Mouse (Mus musculus) forebrain, embryonic 11.5 days (tissue): Measurements from ENCODE around the gene Rasl10b. TPM values are rescaled to one million over a fixed set of nuclear protein-coding genes. Genes with fewer than 3 reads are reported as not detected.

Source experiments
- ATAC-seq: fragments of 200-750 bp; cut with Nextera tagmentation; replicated peaks from 2 replicates; pipeline ENCODE4 v1.8.0; 2017; ENCODE audit warnings: moderate TSS enrichment; ENCODE audit not compliant: low FRiP score
- DNase-seq: peaks from one replicate; pipeline ENCODE4 v3.0.0-alpha.2; 2017; ENCODE audit warnings: low spot score
- H3K27ac ChIP-seq: fragments of 300-500 bp; sonication (generic); 2 replicates; pipeline ENCODE4 v1.5.1; 2014; ENCODE audit warnings: low read depth, low read length
- H3K27me3 ChIP-seq: fragments of 300-500 bp; sonication (generic); 2 replicates; pipeline ENCODE4 v1.6.1; 2014; ENCODE audit warnings: mild to moderate bottlenecking, low read length, mixed read lengths; ENCODE audit not compliant: control insufficient read depth, insufficient read depth
- H3K36me3 ChIP-seq: fragments of 300-500 bp; sonication (generic); 2 replicates; pipeline ENCODE4 v1.6.1; 2014; ENCODE audit warnings: mild to moderate bottlenecking, low read length, moderate library complexity, mixed read lengths; ENCODE audit not compliant: control insufficient read depth, insufficient read depth
- H3K4me1 ChIP-seq: fragments of 300-500 bp; sonication (generic); replicated peaks from 2 replicates; pipeline ENCODE4 v1.6.1; 2014; ENCODE audit warnings: low read length, mixed read lengths; ENCODE audit not compliant: control insufficient read depth, insufficient read depth
- H3K4me2 ChIP-seq: fragments of 300-500 bp; sonication (generic); 2 replicates; pipeline ENCODE4 v1.6.1; 2014; ENCODE audit warnings: low read depth, mild to moderate bottlenecking, low read length, moderate library complexity, mixed read lengths; ENCODE audit not compliant: severe bottlenecking
- H3K4me3 ChIP-seq: fragments of 300-500 bp; sonication (generic); 2 replicates; pipeline ENCODE4 v1.5.1; 2014; ENCODE audit warnings: low read depth, low read length
- H3K9ac ChIP-seq: fragments of 300-500 bp; sonication (generic); 2 replicates; pipeline ENCODE4 v1.6.1; 2014; ENCODE audit warnings: low read length
- H3K9me3 ChIP-seq: fragments of 300-500 bp; sonication (generic); 2 replicates; pipeline ENCODE4 v1.6.1; 2016; ENCODE audit warnings: low read length, mixed read lengths; ENCODE audit not compliant: control insufficient read depth
- WGBS: fragments of 180-500 bp; shearing (Covaris S2); extraction: QIAGEN DNeasy Blood & Tissue Kit; methylation state at CpG from one replicate; pipeline ENCODE4 v1.1.7; 2014; 5-methylcytosine and 5-hydroxymethylcytosine counted together
- polyA plus RNA-seq: library from polyadenylated mRNA; unstranded; fragments of >200 nt; fragmentation: Nextera tagmentation; extraction: Ambion mirVana; gene quantifications from 2 replicates; pipeline ENCODE4 v1.2.1, GENCODE M21; 2014

The Rasl10b gene
- polyA plus RNA-seq, 1 experiment from 2014 or later = 4.6 TPM

DNA sequence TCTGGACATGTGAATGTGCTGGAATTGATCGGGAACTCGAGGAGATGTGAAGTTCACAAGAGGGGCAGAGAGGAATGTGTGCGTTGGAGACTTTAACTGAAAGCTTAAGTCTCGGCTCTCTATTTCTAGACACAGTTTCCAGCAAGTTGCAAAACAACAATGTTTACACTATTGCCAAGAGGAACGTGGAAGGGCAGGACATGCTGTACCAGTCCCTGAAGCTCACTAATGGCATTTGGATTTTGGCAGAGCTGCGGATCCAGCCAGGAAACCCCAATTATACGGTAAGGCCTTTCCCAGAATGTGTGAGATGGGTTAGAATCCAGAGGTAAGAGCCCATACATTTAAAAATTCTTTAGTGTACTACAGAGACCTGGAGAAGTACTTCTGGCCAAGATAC is 11.3 kb upstream of the Rasl10b start:
- H3K9me3 ChIP-seq = no peaks in the 10 kb centered on the region
- 92% methylated on average over 7 of the region's 7 CpGs for WGBS
- H3K27ac ChIP-seq = no peak overlapping the region
- H3K9ac ChIP-seq = no peak overlapping the region
- ATAC-seq (no peak), DNase-seq (no peak)
- no peaks in the 10 kb centered on the region for H3K27me3 ChIP-seq
- no peak overlapping the region for H3K4me3 ChIP-seq
- no peaks in the 10 kb centered on the region; the same call in 1 of the 2 replicates for H3K36me3 ChIP-seq
- H3K4me1 ChIP-seq = peaks cover 7% of the 10 kb centered on the region
- no peak overlapping the region for H3K4me2 ChIP-seq

DNA sequence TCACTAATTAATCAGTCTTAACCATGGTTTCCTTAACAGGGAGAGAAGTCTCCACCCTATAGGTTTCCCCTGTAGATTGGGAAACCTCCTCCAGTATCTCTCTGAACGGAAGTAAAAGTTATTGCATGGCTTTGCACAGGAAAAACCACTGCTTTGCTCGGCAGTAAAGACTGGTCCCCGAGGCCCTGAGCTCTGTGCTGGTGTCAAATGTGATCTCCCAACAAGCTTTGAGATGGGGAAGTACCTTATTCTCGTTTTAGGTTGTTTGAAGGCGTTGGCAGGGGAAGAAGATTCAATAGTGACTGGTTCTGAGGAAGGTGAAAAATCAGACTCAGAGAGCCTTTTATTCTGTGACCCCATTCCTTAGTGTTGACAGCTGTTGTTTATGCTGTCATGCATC is 10.2 kb upstream of the Rasl10b start:
- Histone ChIP-seq H3K4me3 (no peak overlapping the region), H3K9me3 (no peaks in the 10 kb centered on the region), H3K27me3 (no peaks in the 10 kb centered on the region), H3K36me3 (no peaks in the 10 kb centered on the region; the same call in 1 of the 2 replicates), H3K27ac (no peak overlapping the region), H3K4me2 (no peak overlapping the region), H3K4me1 (peaks cover 7% of the 10 kb centered on the region), H3K9ac (no peak overlapping the region)
- 84% methylated on average over 5 of the region's 5 CpGs for WGBS
- ATAC-seq = no peak
- no peak for DNase-seq

DNA sequence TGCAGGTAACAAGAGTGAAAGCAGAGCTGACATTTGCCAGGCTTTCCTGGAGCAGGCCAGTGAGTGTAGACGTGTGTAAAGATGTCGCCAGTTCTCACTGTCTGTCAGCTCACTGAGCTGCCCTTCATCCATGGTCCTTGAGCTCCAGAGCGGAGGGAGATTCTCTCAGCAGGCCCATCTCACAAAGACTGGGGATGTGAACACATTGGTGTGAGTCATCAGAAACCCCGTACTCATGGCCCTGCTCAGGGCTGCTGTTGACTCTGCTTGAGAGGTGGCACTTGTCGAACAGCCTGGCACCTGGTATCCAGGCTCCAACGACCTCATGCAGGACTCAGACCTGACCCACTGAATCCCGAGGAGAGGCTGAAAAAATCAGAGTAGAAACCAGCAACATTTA is 5.2 kb upstream of the Rasl10b start:
- Histone ChIP-seq H3K36me3 (no peaks in the 10 kb centered on the region), H3K9ac (no peak overlapping the region), H3K27me3 (no peaks in the 10 kb centered on the region), H3K4me3 (no peak overlapping the region), H3K4me1 (no peaks in the 10 kb centered on the region), H3K9me3 (no peaks in the 10 kb centered on the region), H3K4me2 (no peak overlapping the region), H3K27ac (no peak overlapping the region)
- no peak for ATAC-seq
- whole genome bisulfite sequencing = 82% methylated on average over 7 of the region's 7 CpGs
- DNase-seq = no peak

DNA sequence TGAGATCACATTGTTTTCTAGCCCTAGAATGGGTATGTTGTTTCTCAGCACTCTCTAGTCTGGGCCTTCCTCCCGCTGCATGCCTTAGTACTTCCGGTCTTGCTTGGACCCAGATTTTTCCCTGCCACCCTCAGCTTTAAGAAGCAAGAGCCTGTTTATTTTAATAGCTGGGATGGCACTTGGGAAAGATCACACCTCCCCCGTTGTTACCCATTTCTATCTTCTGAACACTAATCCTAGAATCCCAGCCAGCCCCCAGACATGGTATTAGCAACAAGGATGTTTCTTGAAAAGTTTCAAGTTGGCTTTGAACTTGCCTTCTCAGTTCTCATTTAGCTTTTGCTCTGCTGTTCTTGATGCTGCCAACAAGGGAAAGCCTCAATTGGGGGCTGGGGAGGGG is 2.5 kb upstream of the Rasl10b start:
- H3K27ac ChIP-seq = no peak overlapping the region
- no peaks in the 10 kb centered on the region for H3K36me3 ChIP-seq
- no peaks in the 10 kb centered on the region for H3K27me3 ChIP-seq
- ATAC-seq (no peak), DNase-seq (no peak)
- H3K4me2 ChIP-seq = no peak overlapping the region
- WGBS = 79% methylated on average over 3 of the region's 3 CpGs
- H3K4me1 ChIP-seq = peaks cover 4% of the 10 kb centered on the region; the same call in 1 of the 2 replicates
- no peak overlapping the region for H3K9ac ChIP-seq
- H3K9me3 ChIP-seq = no peaks in the 10 kb centered on the region
- H3K4me3 ChIP-seq = no peak overlapping the region

DNA sequence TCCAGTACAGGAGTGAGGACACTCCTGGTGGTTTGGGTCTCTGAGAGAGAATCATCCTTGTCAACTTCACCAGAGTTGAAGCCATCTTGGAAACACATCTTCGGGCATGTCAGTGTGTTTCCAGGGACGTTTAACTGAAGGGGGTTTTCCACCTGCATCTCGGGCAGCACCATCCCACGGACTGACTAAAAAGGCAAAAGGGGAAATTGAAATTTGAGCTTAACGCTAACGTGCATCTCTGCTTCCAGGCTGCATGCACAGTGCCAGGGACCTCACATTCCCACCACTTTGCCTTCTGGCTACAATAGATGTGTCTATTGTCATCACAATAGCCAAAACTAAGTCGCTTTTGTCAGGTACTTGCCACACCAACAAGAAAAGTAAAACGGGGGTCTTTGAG is 695 bp upstream of the Rasl10b start:
- Histone ChIP-seq H3K9ac (no peak overlapping the region), H3K27ac (no peak overlapping the region), H3K9me3 (no peaks in the 10 kb centered on the region), H3K27me3 (no peaks in the 10 kb centered on the region), H3K36me3 (no peaks in the 10 kb centered on the region), H3K4me1 (peaks cover 4% of the 10 kb centered on the region; the same call in 1 of the 2 replicates), H3K4me2 (no peak overlapping the region), H3K4me3 (no peak overlapping the region)
- no peak for DNase-seq
- ATAC-seq = no peak
- WGBS = 50% methylated on average over 8 of the region's 8 CpGs

DNA sequence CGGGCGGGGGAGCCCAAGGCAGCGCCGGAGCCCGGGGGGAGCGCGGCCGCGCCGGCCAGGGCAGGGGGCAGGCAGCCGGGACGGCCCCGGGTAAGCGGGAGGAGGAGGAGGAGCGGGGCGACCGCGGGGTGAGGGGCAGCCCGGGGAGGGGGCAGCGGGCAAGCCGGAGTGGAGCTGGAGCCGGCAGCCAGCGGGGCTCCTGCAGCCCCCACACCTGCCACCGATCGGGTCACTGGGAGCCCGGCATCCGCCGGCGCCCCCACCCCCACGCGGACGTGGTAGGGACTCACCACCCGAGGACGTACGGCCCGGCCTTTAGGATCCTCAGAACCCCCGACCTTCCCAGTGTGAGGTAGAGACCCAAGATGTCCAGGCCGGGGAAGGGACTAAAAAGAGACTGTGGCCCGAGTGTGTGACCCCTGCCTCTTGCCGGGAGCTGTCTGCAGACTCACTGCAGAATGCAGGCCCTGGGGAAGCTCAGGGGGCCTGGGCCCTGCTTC is 905 bp downstream of the Rasl10b start:
- peak overlapping the region; percentile 82 for H3K9ac ChIP-seq
- peaks cover 4% of the 10 kb centered on the region; the same call in 1 of the 2 replicates for H3K4me1 ChIP-seq
- no peak overlapping the region for H3K27ac ChIP-seq
- H3K4me2 ChIP-seq = peak overlapping the region; percentile 87
- H3K4me3 ChIP-seq = peak overlapping the region; percentile 85
- ATAC-seq (peak; percentile 53; the same call in 1 of the 2 replicates), DNase-seq (peak; percentile 67)
- under 1% methylated on average over 21 of the region's 40 CpGs for WGBS
- H3K27me3 ChIP-seq = no peaks in the 10 kb centered on the region
- no peaks in the 10 kb centered on the region for H3K9me3 ChIP-seq
- H3K36me3 ChIP-seq = no peaks in the 10 kb centered on the region

DNA sequence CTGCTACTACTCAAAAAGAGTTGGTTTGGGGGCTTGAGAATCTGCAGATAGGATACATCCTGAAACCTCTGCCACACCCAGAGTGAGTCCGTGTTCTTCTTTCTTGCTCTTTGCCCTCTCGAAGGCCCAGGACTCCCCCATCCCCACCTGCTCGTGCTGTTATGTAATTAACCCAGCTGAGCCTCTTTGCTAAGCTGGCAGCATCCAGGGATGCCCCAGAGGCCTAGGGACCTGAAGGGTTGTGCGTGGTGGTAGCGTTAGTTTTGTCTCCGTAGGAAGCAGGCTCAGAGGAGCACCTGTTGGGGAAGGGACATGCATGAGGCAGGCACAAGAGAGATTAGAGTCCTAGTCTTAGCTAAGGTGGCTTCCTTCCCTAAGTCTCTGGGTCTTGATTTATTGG is 1.6 kb downstream of the Rasl10b start:
- Histone ChIP-seq H3K4me1 (peaks cover 4% of the 10 kb centered on the region; the same call in 1 of the 2 replicates), H3K4me2 (peak overlapping the region; percentile 87), H3K4me3 (peak overlapping the region; percentile 85; the same call in 1 of the 2 replicates), H3K9me3 (no peaks in the 10 kb centered on the region), H3K27ac (no peak overlapping the region), H3K9ac (peak overlapping the region; percentile 82; the same call in 1 of the 2 replicates), H3K27me3 (no peaks in the 10 kb centered on the region), H3K36me3 (no peaks in the 10 kb centered on the region)
- DNase-seq (no peak), ATAC-seq (no peak)
- WGBS = 32% methylated on average over 6 of the region's 6 CpGs

DNA sequence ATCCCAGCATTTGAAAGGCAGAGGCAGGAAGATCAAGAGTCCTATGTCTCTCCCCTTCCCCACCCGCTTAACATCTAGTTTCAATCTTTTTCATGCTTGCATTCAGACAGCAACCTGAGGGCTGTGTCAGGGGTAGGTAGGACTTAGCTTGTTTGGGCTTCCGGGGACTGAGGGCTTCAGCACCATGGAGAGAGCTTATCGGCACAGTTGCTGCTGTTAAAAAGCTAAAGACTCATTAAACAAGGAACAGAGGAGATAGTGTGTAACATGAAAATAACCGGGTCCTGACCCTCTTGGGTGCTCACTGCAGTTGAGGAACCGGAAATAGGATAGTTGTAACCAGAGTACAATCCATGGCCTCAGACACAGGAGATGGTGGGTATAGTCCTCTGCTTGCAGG is 8.1 kb downstream of the Rasl10b start:
- peaks cover 8% of the 10 kb centered on the region for H3K4me1 ChIP-seq
- no peaks in the 10 kb centered on the region for H3K36me3 ChIP-seq
- no peak for ATAC-seq
- DNase-seq = peak; percentile 79
- H3K9me3 ChIP-seq = no peaks in the 10 kb centered on the region
- whole genome bisulfite sequencing = 11% methylated on average over 5 of the region's 5 CpGs
- peaks cover 19% of the 10 kb centered on the region for H3K27me3 ChIP-seq
- no peak overlapping the region for H3K27ac ChIP-seq
- H3K9ac ChIP-seq = no peak overlapping the region
- H3K4me3 ChIP-seq = no peak overlapping the region
- no peak overlapping the region for H3K4me2 ChIP-seq

DNA sequence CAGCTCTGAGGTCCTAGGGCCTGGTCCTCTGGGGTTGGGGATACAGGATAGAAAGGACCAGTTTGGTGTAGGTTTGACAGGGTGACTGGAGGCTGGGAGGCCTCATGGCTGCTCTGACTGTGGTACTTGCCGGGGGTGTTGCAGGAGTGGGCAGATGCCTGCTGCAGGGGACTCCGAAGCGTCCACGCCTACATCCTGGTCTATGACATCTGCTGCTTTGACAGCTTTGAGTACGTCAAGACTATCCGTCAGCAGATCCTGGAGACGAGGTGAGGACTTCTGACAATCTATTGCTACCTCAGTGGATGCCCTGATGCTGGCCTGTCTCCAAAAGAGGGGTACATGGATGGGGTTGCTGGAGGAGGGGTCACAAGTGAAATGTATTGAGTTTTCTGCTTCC is 8.8 kb downstream of the Rasl10b start:
- H3K27me3 ChIP-seq = peaks cover 19% of the 10 kb centered on the region
- H3K4me1 ChIP-seq = peaks cover 8% of the 10 kb centered on the region
- no peak overlapping the region for H3K9ac ChIP-seq
- H3K4me2 ChIP-seq = no peak overlapping the region
- WGBS = 86% methylated on average over 7 of the region's 7 CpGs
- H3K36me3 ChIP-seq = no peaks in the 10 kb centered on the region
- H3K27ac ChIP-seq = no peak overlapping the region
- H3K4me3 ChIP-seq = no peak overlapping the region
- DNase-seq = no peak
- ATAC-seq = no peak
- no peaks in the 10 kb centered on the region for H3K9me3 ChIP-seq
